Mouse (Mus musculus): ENCODE results near the gene 5730480H06Rik.

The 5730480H06Rik gene

DNA sequence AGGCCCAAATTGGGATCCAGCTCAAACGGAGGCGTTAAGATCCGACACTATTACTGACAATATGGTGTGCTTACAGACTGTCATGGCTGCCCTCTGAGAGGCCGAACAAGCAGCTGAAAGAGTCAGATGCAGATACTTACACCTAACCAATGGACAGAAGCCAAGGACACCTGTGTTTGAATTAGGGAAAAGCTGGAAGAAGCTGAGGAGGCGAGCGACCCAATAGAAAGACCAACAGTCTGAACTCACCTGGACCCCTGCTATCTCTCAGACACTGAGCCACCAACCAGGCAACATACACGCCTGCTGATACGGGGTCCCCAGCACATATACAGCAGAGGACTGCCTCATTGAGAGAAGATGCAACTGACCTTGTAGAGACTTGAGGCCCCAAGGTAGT lies at the start of gene 5730480H06Rik:
Gene 5730480H06Rik (plus strand): TSS at position 301 of the 400 bp plus-strand sequence.
- no peak for DNase-seq (ENCODE audit: low spot score)

DNA sequence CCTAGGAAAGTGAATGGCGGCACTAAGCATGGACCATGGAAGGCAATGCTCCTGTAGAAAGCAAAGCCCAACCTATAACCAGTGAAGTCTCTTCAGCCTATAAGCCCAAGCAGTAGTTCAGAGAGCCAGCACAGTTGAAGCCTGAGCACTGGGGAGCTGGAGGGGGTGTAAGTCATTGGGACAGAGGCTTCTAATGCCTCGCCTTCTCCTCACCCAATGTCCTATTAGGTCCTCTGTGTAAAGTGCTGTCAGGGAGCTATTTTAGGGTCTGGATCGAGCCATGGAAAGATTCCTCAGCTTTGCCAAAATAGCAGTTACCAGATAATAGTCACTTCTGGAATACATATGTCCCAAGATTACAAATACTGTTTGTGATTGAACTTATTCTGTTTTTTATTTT lies 26.6 kb upstream of the 5730480H06Rik start:
- no peak for DNase-seq (ENCODE audit: low spot score)

DNA sequence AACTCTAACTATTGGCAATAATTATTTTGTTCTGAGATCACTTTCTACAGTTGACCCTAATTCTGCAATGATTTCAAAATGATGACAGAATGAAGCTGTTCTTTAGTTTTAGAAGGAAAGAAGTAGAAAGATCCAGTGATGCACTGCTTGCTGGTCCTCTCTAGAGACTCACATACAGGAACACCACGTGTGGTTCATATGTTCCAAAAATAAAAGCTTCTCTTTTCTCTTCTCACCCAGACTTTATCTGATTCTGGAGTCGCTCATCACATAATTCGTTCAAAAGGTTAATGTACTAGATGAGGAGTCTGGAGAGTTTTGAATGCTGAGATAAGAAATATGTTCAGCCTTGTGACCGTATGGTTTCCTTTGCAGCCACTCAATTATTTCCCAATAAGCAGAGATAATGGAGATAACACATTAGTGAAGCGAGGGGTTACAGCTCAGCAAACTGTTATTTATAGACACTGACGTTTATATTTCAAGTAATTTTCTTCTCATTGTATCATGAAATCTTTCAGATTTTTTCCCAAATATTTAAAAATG lies 12.6 kb upstream of the 5730480H06Rik start:
- no peak for DNase-seq (ENCODE audit: low spot score)

DNA sequence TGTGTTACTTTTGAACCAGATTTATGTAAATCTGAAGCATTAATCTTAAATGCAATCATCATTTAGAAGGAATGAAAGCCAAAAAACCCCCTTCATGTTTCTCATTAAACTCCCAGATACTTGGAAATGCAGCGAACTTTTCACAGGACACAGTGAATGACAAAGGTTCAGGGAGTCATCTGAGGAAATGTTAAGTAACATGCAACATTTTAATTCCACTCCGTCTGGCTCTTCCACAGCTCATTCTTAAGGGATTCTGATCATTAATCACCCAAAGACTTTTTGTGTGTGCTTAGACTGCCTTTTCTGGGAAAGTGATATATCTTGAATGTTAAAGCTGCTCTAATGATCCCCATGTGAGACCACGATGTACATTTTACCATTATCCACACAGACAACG lies 7.2 kb upstream of the 5730480H06Rik start:
- DNase-seq (ENCODE audit: low spot score), result no peak

GRCm38 (mm10) chr5:48326221-48326620 lies 1.5 kb upstream of the 5730480H06Rik start:
- DNase-seq (ENCODE audit: low spot score), result no peak

GRCm38 (mm10) chr5:48329751-48330150 lies 2.0 kb downstream of the 5730480H06Rik start:
- DNase-seq (ENCODE audit: low spot score), result no peak

GRCm38 (mm10) chr5:48330817-48331216 lies 3.1 kb downstream of the 5730480H06Rik start:
- DNase-seq (ENCODE audit: low spot score), result no peak

DNA sequence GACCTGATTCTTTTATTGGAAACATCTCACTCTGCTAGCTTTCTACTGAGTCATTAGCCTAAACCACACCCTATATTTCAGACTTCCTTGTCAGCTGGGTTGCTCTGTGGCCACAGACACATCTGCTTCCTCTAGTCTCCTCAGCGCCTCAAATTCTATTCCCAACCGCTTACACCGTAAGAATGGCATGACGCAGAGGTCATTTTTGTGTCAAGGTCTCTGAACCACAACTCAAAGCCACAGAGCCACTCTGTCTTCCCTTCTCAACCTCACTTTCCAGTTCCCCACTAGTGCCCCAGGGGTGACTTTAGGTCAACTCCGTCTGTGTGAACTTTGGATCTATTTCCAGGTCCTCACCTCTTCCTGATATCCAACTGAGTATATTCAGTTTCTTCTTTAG lies 3.7 kb downstream of the 5730480H06Rik start:
- DNase-seq (ENCODE audit: low spot score), result no peak

DNA sequence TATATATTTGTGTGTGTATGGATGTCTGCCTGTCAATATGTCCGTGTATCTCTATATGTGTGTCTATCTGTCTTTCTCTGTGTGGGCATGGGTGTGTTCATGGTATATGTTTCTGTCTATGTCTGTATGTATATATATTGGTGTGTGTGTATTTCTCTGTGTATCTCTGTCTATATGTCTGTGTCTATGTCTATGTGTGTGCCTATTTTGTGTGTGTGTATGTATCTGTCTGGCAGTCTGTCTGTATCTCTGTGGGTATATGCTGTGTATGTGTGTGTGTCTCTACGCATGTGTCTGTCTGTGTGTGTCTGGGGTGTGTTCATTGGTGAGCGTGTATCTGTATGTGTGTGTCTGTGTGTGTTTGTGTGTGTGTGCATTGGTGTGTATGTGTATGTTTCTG lies 5.7 kb downstream of the 5730480H06Rik start:
- no peak for DNase-seq (ENCODE audit: low spot score)

DNA sequence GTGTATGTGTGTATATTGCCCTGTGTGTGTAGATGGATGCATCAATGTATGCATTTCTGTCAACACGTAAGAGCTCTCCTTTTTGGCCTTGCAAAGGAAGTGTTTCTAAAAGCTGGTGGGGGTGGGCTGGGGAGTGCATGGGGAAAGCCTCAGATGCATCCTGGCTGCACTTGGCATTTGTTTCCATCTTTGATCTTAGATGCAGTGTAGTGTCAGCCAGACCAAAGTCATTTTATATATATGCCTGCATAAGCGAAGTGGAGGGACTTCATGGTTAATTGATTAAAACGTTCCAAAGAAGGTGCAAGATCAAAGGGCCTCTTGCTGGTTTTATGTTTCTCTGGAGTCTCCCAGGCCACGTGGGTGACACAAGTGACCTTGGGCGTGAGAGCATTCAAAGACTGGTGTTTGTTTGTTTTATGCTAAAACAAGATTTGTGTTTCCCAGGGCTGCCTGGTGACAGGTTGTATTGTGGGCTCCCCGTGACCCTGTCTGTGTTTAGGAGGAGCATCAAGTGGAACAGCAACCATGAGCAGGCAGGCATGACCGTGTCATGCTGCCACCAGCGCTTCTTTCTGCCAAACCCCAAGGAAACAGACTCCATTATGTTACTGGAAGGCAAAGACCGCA lies 6.2 kb downstream of the 5730480H06Rik start:
- DNase-seq (ENCODE audit: low spot score), result no peak

- peak; percentile 29 for DNase-seq (ENCODE audit: low spot score)
Measured at GRCm38 (mm10) chr5:48340808-48341433, 13.2 kb downstream of the 5730480H06Rik start.

GRCm38 (mm10) chr5:48345095-48345982 lies 17.6 kb downstream of the 5730480H06Rik start:
- peak; percentile 85 for DNase-seq (ENCODE audit: low spot score)

GRCm38 (mm10) chr5:48345983-48346648 lies 18.4 kb downstream of the 5730480H06Rik start:
- DNase-seq (ENCODE audit: low spot score), result no peak

GRCm38 (mm10) chr5:48349309-48349708 lies 21.6 kb downstream of the 5730480H06Rik start:
- no peak for DNase-seq (ENCODE audit: low spot score)

- DNase-seq (ENCODE audit: low spot score), result peak; percentile 98
Measured at GRCm38 (mm10) chr5:48371890-48372766, 44.4 kb downstream of the 5730480H06Rik start.

DNA sequence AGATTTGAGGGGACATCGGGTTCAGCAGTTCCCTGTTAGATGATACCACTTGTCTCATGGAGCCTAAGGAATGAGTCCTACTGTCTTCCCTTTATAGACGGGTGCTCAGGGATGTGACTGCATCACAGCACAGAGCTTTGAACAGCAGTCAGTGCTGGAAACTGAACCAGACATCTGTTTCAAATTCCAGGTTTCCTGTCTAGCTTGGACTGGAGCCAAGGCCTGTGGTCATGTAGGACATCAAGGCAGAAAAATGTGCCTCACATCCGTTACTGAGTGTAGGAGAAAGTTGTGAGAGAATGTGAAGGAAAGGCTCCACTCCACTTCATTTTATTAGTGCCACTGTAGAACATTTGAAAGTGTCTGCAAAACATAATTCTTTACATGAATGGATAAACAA lies 74.7 kb downstream of the 5730480H06Rik start:
- DNase-seq (ENCODE audit: low spot score), result no peak

DNA sequence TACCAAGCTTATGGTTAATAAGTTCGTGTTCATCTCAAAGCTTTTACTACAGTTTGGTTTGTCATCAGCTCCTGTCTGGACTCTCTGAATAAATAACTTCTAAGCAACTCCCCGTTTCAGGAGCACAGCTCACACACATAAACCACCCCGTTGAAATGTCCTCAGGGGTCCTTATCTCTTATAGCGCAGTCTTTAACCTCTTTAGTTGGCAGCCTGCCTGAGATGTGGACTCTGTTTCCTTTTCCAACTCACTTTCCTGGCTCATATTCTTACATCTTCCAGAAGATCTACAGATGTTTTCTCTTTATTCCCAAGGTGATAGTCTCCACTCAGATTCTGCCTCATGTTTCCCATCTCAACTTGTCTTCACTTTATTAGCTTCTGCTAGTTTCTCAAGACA lies 80.5 kb downstream of the 5730480H06Rik start:
- DNase-seq (ENCODE audit: low spot score), result no peak

DNA sequence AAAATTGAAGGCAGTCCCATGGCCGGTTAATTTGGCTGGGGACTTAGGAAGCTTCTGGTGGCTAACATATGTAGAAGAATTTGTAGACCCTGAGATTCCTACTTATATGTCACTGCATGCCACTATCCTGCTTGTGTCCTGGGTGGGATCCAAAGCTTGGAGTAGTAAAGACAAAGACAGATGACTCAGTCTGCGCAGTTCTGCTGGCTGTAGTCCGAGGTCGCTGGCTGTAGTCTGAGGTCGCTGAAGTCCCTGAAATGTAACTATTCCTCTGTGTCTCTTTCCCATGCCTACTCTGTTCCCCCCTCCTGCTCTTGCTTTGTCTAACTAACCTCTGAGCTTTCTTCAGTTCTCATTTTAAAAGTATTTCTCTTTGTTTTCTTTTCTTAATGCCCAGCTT lies 82.6 kb downstream of the 5730480H06Rik start:
- no peak for DNase-seq (ENCODE audit: low spot score)

GRCm38 (mm10) chr5:48411462-48411861 lies 83.7 kb downstream of the 5730480H06Rik start:
- DNase-seq (ENCODE audit: low spot score), result no peak

DNA sequence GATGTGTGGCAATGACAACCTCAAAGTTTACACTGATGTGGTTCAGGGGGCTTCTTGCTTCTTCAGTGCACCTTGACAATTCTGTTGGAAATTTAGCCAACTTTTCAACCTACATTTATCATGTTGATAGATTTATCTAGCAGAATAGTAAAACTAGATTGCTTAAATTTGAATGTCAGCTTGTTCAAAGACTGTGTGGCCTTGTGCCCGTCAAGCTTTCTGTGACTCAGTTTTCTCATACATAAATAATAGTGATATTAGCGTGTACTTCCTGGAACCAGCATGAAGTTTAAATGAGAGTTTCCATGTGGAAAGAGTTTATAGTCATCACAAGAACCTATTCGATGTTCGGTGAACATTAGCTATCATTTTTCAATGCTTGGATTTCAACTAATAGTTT lies 84.5 kb downstream of the 5730480H06Rik start:
- no peak for DNase-seq (ENCODE audit: low spot score)

DNA sequence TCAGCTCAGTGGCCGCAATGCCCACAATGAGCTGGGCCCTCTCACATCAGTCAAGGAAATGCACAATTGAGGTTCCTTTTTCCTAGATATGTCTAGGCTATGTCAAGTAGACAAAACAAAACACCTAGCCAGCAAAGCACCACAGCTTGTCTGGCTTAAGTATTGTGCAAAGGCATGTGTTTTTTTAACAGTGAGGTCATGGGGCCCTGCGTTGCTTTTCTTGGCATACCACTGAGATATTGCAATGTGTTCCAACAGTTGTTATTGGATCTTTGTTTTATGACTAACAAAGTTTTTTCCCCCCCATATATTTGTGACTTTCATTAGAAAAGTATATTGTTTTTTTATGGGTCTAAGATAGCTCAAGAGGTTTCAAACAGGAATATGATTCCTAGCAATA lies 92.0 kb downstream of the 5730480H06Rik start:
- DNase-seq (ENCODE audit: low spot score), result no peak
